Mouse (Mus musculus): Measurements from ENCODE around the gene Tmem209. TPM values are rescaled to one million over a fixed set of nuclear protein-coding genes. Genes with fewer than 3 reads are reported as not detected.
A peak's percentile ranks its signal among the peaks of the same experiment; 100 is the strongest.

The Tmem209 gene
- total RNA-seq (2021), result 1 to 10 TPM; 7.5 TPM

GRCm38 (mm10) chr6:30509265-30510239 lies at the start of gene Tmem209, which contains the start of gene Ssmem1:
Gene Tmem209 (minus strand): TSS chr6:30509783.
Gene Ssmem1 (plus strand): TSS chr6:30509849.
- intact Hi-C loops (cut with DNase I), result no loop called here
- peak; percentile 99 for DNase-seq (ENCODE audit: low spot score)

GRCm38 (mm10) chr6:30556080-30556479 lies 46.5 kb upstream of the Tmem209 start:
- intact Hi-C loops (cut with DNase I), result no loop called here
- peak; percentile 24 for DNase-seq (ENCODE audit: low spot score)

- intact Hi-C loops (cut with DNase I), result no loop called here
- DNase-seq (ENCODE audit: low spot score), result no peak
Observed at GRCm38 (mm10) chr6:30554621-30555170, 45.1 kb upstream of the Tmem209 start.

- intact Hi-C loops (cut with DNase I), result no loop called here
- no peak for DNase-seq (ENCODE audit: low spot score)
Observed at GRCm38 (mm10) chr6:30554092-30554491, 44.5 kb upstream of the Tmem209 start.

- no peak for DNase-seq (ENCODE audit: low spot score)
- intact Hi-C loops (cut with DNase I), result no loop called here
Observed at GRCm38 (mm10) chr6:30553381-30554010, 43.9 kb upstream of the Tmem209 start.

GRCm38 (mm10) chr6:30552628-30553027 lies 43.0 kb upstream of the Tmem209 start:
- intact Hi-C loops (cut with DNase I), result no loop called here
- no peak for DNase-seq (ENCODE audit: low spot score)

- intact Hi-C loops (cut with DNase I), result no loop called here
- no peak for DNase-seq (ENCODE audit: low spot score)
Observed at GRCm38 (mm10) chr6:30551644-30552580, 42.3 kb upstream of the Tmem209 start.

- intact Hi-C loops (cut with DNase I), result no loop called here
- DNase-seq (ENCODE audit: low spot score), result no peak
Observed at GRCm38 (mm10) chr6:30551193-30551515, 41.6 kb upstream of the Tmem209 start.

- no peak for DNase-seq (ENCODE audit: low spot score)
- intact Hi-C loops (cut with DNase I), result no loop called here
Observed at GRCm38 (mm10) chr6:30550496-30551192, 41.1 kb upstream of the Tmem209 start.

GRCm38 (mm10) chr6:30549231-30549761 lies 39.7 kb upstream of the Tmem209 start:
- DNase-seq (ENCODE audit: low spot score), result no peak
- intact Hi-C loops (cut with DNase I), result no loop called here

GRCm38 (mm10) chr6:30547656-30548306 lies 38.2 kb upstream of the Tmem209 start:
- DNase-seq (ENCODE audit: low spot score), result no peak
- intact Hi-C loops (cut with DNase I), result no loop called here

GRCm38 (mm10) chr6:30547274-30547645 lies 37.7 kb upstream of the Tmem209 start:
- no peak for DNase-seq (ENCODE audit: low spot score)
- intact Hi-C loops (cut with DNase I), result no loop called here

GRCm38 (mm10) chr6:30546571-30547273 lies 37.1 kb upstream of the Tmem209 start:
- intact Hi-C loops (cut with DNase I), result no loop called here
- DNase-seq (ENCODE audit: low spot score), result no peak

- no peak for DNase-seq (ENCODE audit: low spot score)
- intact Hi-C loops (cut with DNase I), result no loop called here
Observed at GRCm38 (mm10) chr6:30545689-30546088, 36.1 kb upstream of the Tmem209 start.

- intact Hi-C loops (cut with DNase I), result no loop called here
- no peak for DNase-seq (ENCODE audit: low spot score)
Observed at GRCm38 (mm10) chr6:30543851-30544250, 34.3 kb upstream of the Tmem209 start.

GRCm38 (mm10) chr6:30543077-30543476 lies 33.5 kb upstream of the Tmem209 start:
- no peak for DNase-seq (ENCODE audit: low spot score)
- intact Hi-C loops (cut with DNase I), result no loop called here

GRCm38 (mm10) chr6:30542277-30542676 lies 32.7 kb upstream of the Tmem209 start:
- intact Hi-C loops (cut with DNase I), result no loop called here
- DNase-seq (ENCODE audit: low spot score), result no peak
